Mouse (Mus musculus): ENCODE results near the gene Hdac7.

DNA sequence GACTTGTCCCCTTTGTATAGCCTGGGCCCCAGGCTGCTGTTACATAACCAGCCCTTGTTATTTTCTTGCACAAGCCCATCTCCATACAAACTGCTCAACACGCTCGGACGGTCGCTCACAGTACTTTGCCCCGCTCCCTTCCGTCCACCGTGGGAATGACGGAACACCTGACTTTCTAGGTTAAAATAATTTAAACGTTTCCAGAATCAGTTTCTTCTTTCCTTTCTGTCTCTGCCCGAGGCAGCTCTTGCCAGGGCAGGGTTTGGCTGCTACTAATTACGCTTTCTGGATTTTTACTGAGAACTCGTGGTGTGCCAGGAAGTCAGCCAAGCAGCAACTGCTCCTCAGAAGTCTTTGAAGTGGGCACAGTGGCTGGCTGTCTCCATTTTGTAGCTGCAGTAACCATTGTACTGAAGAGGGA lies 63.7 kb downstream of the Hdac7 start:
- TF ChIP-seq POLR2A (IDR thresholded peaks at IDR 0.05; ENCODE audit: insufficient read depth, low read depth, low read length) (no peak), CTCF (IDR thresholded peaks at IDR 0.05; ENCODE audit: insufficient read depth, low read depth, low read length) (no peak)

Data from olfactory bulb, adult 2 months (tissue).